Mouse (Mus musculus) thymus, adult 2 months (tissue): Measurements from ENCODE around the gene Snx14. TPM values are rescaled to one million over a fixed set of nuclear protein-coding genes. Genes with fewer than 3 reads are reported as not detected.

Source experiments
- DNase-seq: peaks from one replicate; pipeline ENCODE4 v3.0.0; 2021
- H3K27ac ChIP-seq: fragments of 200-500 bp; 2 replicates; pipeline ENCODE4 v1.5.1; 2012; ENCODE audit warnings: low read length, control low read depth; ENCODE audit not compliant: control insufficient read depth, insufficient read depth
- H3K27me3 ChIP-seq: fragments of 200-500 bp; 2 replicates; pipeline ENCODE4 v1.6.1; 2012; ENCODE audit warnings: mild to moderate bottlenecking, low read length, moderate library complexity, mixed read lengths; ENCODE audit not compliant: control insufficient read depth, insufficient read depth
- H3K36me3 ChIP-seq: fragments of 200-500 bp; 2 replicates; pipeline ENCODE4 v1.6.1; 2012; ENCODE audit warnings: mild to moderate bottlenecking, low read length, moderate library complexity; ENCODE audit not compliant: control insufficient read depth, insufficient read depth
- H3K4me1 ChIP-seq: fragments of 200-500 bp; replicated peaks from 2 replicates; pipeline ENCODE4 v1.6.1; 2012; ENCODE audit warnings: low read length; ENCODE audit not compliant: control insufficient read depth, insufficient read depth
- H3K4me3 ChIP-seq: fragments of 200-500 bp; 2 replicates; pipeline ENCODE4 v1.5.1; 2012; ENCODE audit warnings: mild to moderate bottlenecking, low read length, control low read depth, moderate library complexity; ENCODE audit not compliant: control insufficient read depth, insufficient read depth
- CTCF ChIP-seq: fragments of 200-500 bp; IDR thresholded peaks from 2 replicates; pipeline ENCODE4 v1.5.1; 2012; ENCODE audit warnings: mild to moderate bottlenecking, control low read depth, low read length, moderate library complexity, borderline replicate concordance; ENCODE audit not compliant: control insufficient read depth, poor library complexity, insufficient read depth; ENCODE audit errors: extremely low read depth
- POLR2A ChIP-seq: fragments of 200-500 bp; IDR thresholded peaks from 2 replicates; pipeline ENCODE4 v1.6.1; 2012; ENCODE audit warnings: mild to moderate bottlenecking, low read length, control low read depth, moderate library complexity; ENCODE audit not compliant: control insufficient read depth, poor library complexity, insufficient read depth; ENCODE audit errors: extremely low read depth
- WGBS: fragments of 180-500 bp; shearing (Covaris S2); methylation state at CpG from one replicate; pipeline ENCODE4 v1.1.7; 2018; 5-methylcytosine and 5-hydroxymethylcytosine counted together
- polyA plus RNA-seq: library from polyadenylated mRNA; depleted of rRNA; stranded (reverse); fragments of >200 nt; gene quantifications from 2 replicates; pipeline ENCODE4 v1.2.3, GENCODE M21; 2012

The Snx14 gene
- polyA plus RNA-seq, 1 experiment, result 10.6 TPM

DNA sequence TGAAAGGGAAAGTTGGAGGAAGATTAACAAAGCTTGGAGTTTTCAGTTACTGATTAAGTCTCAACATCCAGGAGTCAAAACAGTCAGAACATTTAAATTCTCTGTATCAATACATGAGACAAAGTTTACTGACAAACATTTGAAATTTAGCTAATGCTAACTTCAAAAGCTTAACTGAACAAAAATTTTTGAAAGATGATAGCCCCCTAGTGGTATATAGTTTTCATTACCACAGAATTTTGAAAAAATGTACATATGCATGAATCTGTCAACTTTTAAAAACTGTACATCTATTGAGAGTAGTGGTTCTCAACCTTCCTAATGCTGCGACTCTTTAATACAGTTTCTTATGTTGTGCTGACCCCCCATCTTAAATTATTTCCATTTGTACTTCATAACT is 40.3 kb downstream of the Snx14 start:
- 66% methylated on average over 1 of the region's 1 CpGs for WGBS
- TF ChIP-seq CTCF, result no peak
- TF ChIP-seq POLR2A, result no peak
- H3K4me3 ChIP-seq, result no peak overlapping the region
- no peak for DNase-seq
- no peaks in the 10 kb centered on the region for H3K4me1 ChIP-seq
- H3K27ac ChIP-seq, result no peak overlapping the region
- no peaks in the 10 kb centered on the region for H3K27me3 ChIP-seq
- H3K36me3 ChIP-seq, result no peaks in the 10 kb centered on the region

DNA sequence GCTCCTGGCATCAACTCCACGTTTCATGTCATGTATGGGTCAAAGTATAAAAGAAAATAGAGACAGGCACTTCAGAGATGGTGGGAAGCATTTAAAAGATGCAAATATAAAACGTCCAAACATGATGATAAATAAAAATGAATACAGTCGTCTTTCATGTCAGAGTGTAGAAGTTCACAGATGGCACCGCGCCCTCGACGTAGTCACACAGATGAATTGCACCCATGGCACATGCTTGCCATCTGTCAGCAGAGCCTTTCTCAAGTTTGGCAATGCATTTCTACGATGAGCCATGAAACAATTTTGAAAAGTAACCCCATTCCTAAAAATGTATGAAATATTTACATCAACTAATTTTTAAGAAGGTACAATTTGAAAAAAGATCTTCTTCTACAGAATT is 43.9 kb downstream of the Snx14 start:
- no peak overlapping the region for H3K4me3 ChIP-seq
- H3K36me3 ChIP-seq, result no peaks in the 10 kb centered on the region
- H3K27ac ChIP-seq, result no peak overlapping the region
- TF ChIP-seq CTCF, result no peak
- TF ChIP-seq POLR2A, result no peak
- 95% methylated on average over 8 of the region's 8 CpGs for WGBS
- no peak for DNase-seq
- no peaks in the 10 kb centered on the region for H3K4me1 ChIP-seq
- no peaks in the 10 kb centered on the region for H3K27me3 ChIP-seq

DNA sequence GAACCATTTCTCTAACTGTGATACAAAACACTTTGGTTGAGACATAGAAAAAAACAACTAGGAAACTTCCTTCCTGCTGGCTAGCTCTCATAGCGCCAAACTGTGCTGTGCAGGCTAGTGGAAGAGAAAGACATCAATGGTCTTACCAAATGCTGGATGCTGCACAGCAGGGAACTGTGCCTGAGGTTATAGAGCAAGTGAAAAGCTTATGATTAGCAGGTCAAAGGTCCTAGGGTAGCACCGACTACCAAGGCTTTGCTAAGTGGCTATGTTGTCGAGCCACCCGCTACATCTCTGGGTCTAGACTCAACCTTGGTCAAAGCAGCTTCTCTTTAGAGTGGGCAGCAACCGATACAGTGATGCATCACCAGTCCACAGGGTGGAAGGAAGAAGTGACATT is 49.9 kb downstream of the Snx14 start:
- Histone ChIP-seq H3K4me3 (no peak overlapping the region), H3K4me1 (no peaks in the 10 kb centered on the region), H3K27ac (no peak overlapping the region), H3K36me3 (peaks cover 6% of the 10 kb centered on the region), H3K27me3 (no peaks in the 10 kb centered on the region)
- WGBS, result 97% methylated on average over 5 of the region's 5 CpGs
- TF ChIP-seq CTCF, result no peak
- no peak for TF ChIP-seq POLR2A
- DNase-seq, result no peak

DNA sequence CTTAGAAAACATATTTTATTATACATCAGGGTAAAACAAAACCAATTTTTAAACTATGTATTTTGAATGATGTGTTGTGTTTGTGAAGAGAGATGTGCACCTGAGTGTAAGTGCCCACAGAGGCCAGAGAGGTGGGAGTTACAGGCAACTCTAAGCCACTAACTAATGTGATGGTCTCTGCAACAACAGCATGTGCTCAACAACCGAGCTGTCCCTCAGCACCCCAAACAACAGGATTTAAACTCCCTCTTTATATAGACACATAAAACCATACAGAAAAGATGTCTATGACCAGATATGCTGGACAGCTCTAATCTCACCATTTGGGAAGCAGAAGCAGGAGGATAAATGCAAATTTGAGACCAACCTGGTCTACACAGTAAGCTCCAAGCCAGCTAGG is 58.2 kb downstream of the Snx14 start:
- H3K4me1 ChIP-seq, result peaks cover 5% of the 10 kb centered on the region
- no peak for DNase-seq
- H3K36me3 ChIP-seq, result peaks cover 14% of the 10 kb centered on the region
- H3K27me3 ChIP-seq, result no peaks in the 10 kb centered on the region
- H3K27ac ChIP-seq, result no peak overlapping the region
- no peak overlapping the region for H3K4me3 ChIP-seq
- WGBS, result 57% methylated on average over 1 of the region's 1 CpGs
- TF ChIP-seq CTCF (no peak), POLR2A (no peak)

DNA sequence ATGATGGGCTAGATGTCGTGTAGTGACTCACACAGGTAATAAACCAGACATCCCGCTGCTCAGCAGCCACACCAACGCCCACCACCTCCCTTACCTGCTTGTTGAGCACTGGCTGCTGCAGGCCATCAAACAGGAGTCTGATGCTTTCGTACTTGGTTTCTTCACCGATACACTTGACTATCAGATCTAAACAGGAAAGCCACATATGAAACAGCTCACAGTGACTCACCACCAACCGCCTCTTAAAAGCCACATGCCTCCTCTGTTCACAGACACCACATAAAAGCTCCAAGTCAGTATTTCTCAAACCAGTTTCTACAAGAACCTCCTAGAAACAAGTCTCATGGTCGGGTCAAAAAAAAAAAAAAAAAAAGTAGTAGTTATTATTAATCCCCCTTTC is 58.7 kb downstream of the Snx14 start:
- H3K4me1 ChIP-seq, result peaks cover 5% of the 10 kb centered on the region
- 4% methylated on average over 7 of the region's 7 CpGs for WGBS
- TF ChIP-seq POLR2A (no peak), CTCF (no peak)

DNA sequence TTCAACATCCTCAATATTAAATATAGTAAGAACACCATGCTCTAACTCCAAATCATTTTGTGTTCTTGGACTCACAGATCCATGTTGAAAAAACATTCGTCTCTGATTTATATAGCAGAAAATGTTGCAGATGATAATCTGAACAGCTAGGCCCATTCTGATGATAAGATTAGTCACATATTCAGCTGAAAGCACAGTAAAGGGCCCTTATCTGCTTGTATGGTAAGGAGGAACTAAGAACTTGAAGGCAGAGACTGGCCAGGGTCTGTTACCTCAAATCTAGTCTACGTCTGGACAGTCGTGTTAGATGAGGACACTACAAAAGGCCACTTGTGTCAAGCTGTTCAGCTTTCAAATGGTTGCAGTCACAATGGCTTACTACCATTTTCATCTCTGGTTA is 59.7 kb downstream of the Snx14 start:
- Histone ChIP-seq H3K27ac (no peak overlapping the region), H3K27me3 (no peaks in the 10 kb centered on the region), H3K4me3 (no peak overlapping the region), H3K36me3 (peaks cover 14% of the 10 kb centered on the region), H3K4me1 (peaks cover 5% of the 10 kb centered on the region)
- 65% methylated on average over 3 of the region's 3 CpGs for WGBS
- no peak for TF ChIP-seq CTCF
- TF ChIP-seq POLR2A, result no peak
- no peak for DNase-seq

More for the DNA sequence above, 58.7 kb downstream of the Snx14 start:
- Histone ChIP-seq H3K27ac (no peak overlapping the region), H3K4me3 (no peak overlapping the region), H3K36me3 (peaks cover 14% of the 10 kb centered on the region), H3K27me3 (no peaks in the 10 kb centered on the region)
- DNase-seq, result peak; percentile 45

DNA sequence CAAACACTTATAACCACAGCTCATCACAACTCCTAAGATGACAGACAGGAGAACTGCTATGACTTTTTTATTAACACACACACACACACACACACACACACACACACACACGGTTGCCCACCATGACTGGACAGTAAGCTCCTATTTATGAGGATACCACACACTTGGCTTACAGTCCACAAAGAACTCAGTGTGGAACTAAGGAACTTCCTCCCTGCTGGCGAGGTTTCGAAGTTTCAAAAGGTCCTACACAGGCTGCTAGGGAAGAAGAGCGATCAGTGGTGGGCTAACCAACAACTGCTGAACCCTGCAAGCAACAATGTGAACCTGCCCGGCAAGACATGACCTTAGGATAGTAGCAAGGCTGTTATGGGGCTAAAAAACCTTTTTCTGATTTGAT is 61.3 kb downstream of the Snx14 start:
- no peak for DNase-seq
- Histone ChIP-seq H3K27ac (no peak overlapping the region), H3K4me3 (no peak overlapping the region), H3K36me3 (peaks cover 7% of the 10 kb centered on the region), H3K4me1 (peaks cover 5% of the 10 kb centered on the region), H3K27me3 (no peaks in the 10 kb centered on the region)
- TF ChIP-seq CTCF, result no peak
- TF ChIP-seq POLR2A, result no peak
- WGBS, result 36% methylated on average over 5 of the region's 5 CpGs
